Mouse (Mus musculus) liver, embryonic 14.5 days (tissue): ENCODE data around the gene Vmn1r178.

Source experiments
- CTCF ChIP-seq: IDR thresholded peaks from 2 replicates; pipeline ENCODE4 v1.5.1; 2016; ENCODE audit warnings: antibody characterized with exemption, low read depth, control low read depth
- EP300 ChIP-seq: IDR thresholded peaks from 2 replicates; pipeline ENCODE4 v1.6.1; 2016; ENCODE audit warnings: antibody characterized with exemption, low read depth

DNA sequence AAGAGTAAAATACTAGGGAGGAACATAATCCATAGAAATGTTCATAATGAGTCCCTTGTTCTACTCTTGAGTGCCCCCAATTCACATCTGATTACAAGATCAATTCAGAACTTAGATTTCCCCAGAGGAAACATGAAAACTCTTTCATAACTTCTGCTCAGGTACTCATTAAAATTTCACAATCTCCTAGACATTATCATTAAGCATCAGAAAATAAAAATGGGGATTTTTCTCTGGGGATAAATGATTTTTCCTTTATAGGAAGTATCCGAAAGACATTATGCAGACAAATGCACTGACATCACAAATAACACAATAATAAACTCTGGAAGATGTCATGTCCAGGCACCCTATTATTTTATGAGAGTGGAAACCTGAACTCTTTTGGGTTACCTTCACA is at the start of gene Vmn1r178:
- TF ChIP-seq CTCF: no peak
- no peak for TF ChIP-seq EP300
